7 mouse cellular contexts compared by ENCODE assay signal in genomic region chr15:95762661-95763303, GRCm38 (mm10). TPM values are rescaled to one million over a fixed set of nuclear protein-coding genes. Genes with fewer than 3 reads are reported as not detected.
DNase-seq lines count a peak whose midpoint lies in the region; ATAC-seq lines count a peak whose summit lies in the region.

No protein-coding gene starts in this region.

- 34% methylated on average over 12 of the region's 12 CpGs for WGBS in intestine, embryonic 16.5 days
- WGBS in limb, embryonic 10.5 days = 38% methylated on average over 12 of the region's 12 CpGs
- 37% methylated on average over 12 of the region's 12 CpGs for WGBS in midbrain, embryonic 15.5 days

- peak; percentile 82 for ATAC-seq in intestine, embryonic 16.5 days
- ATAC-seq in midbrain, embryonic 15.5 days (replicated peaks) = peak; percentile 76

- peak; percentile 43 for DNase-seq in T-cell, adult 2 months (ENCODE audit: low spot score)
- peak; percentile 60 for DNase-seq in cerebellum, adult 9-10 months
- DNase-seq in frontal cortex, postnatal 25 days (ENCODE audit: low spot score in 2 of 2) = peak; percentile 42 to 59
- peak; percentile 87 for DNase-seq in limb, embryonic 10.5 days (ENCODE audit: low spot score)
- peak; percentile 43 for DNase-seq in spleen, adult 12 weeks (ENCODE audit: low spot score)

- H3K4me3 ChIP-seq in intestine, embryonic 16.5 days (ENCODE audit: low read length) = no peak overlapping the region
- no peak overlapping the region for H3K4me3 ChIP-seq in limb, embryonic 10.5 days
- H3K4me3 ChIP-seq in midbrain, embryonic 15.5 days = no peak overlapping the region

- H3K27me3 ChIP-seq in intestine, embryonic 16.5 days (replicated peaks; ENCODE audit: control insufficient read depth, insufficient read depth, low read length) = no peaks in the 10 kb centered on the region
- no peaks in the 10 kb centered on the region for H3K27me3 ChIP-seq in limb, embryonic 10.5 days (ENCODE audit: low read depth, poor library complexity, severe bottlenecking)
- no peaks in the 10 kb centered on the region; the same call in 1 of the 2 replicates for H3K27me3 ChIP-seq in midbrain, embryonic 15.5 days (replicated peaks)

- H3K36me3 ChIP-seq in intestine, embryonic 16.5 days (ENCODE audit: control insufficient read depth, insufficient read depth, low read length) = no peaks in the 10 kb centered on the region
- no peaks in the 10 kb centered on the region for H3K36me3 ChIP-seq in limb, embryonic 10.5 days
- H3K36me3 ChIP-seq in midbrain, embryonic 15.5 days (replicated peaks) = no peaks in the 10 kb centered on the region

- H3K9ac ChIP-seq in intestine, embryonic 16.5 days (ENCODE audit: low read depth, low read length) = no peak overlapping the region
- H3K9ac ChIP-seq in midbrain, embryonic 15.5 days = no peak overlapping the region

- H3K9me3 ChIP-seq in intestine, embryonic 16.5 days (ENCODE audit: control insufficient read depth, low read length) = no peaks in the 10 kb centered on the region
- no peaks in the 10 kb centered on the region for H3K9me3 ChIP-seq in limb, embryonic 10.5 days (replicated peaks)
- H3K9me3 ChIP-seq in midbrain, embryonic 15.5 days = no peaks in the 10 kb centered on the region

- 0 out of 2 replicates have a peak, but pooled peaks cover under 1% of the 10 kb centered on the region for H3K4me1 ChIP-seq in intestine, embryonic 16.5 days (ENCODE audit: control insufficient read depth, insufficient read depth, low read length)
- H3K4me1 ChIP-seq in limb, embryonic 10.5 days = no peaks in the 10 kb centered on the region
- H3K4me1 ChIP-seq in midbrain, embryonic 15.5 days = no peaks in the 10 kb centered on the region

- no peak overlapping the region for H3K27ac ChIP-seq in intestine, embryonic 16.5 days (ENCODE audit: low read length)
- no peak overlapping the region for H3K27ac ChIP-seq in limb, embryonic 10.5 days
- no peak overlapping the region for H3K27ac ChIP-seq in midbrain, embryonic 15.5 days

- H3K4me2 ChIP-seq in intestine, embryonic 16.5 days (ENCODE audit: low read depth, low read length) = no peak overlapping the region
- H3K4me2 ChIP-seq in midbrain, embryonic 15.5 days = no peak overlapping the region

RNA-seq across cellular contexts. Expression of gene Ano6, which starts 27.9 kb away (rescaled TPM):
- 51.5 and 63.1 TPM in 2 replicates for polyA plus RNA-seq in intestine, embryonic 16.5 days (2015; fragmentation: Nextera tagmentation; extraction: Ambion mirVana)
- 33.5 and 44.6 TPM in 2 replicates for polyA plus RNA-seq in limb, embryonic 10.5 days (2016; fragmentation: Nextera tagmentation; extraction: Ambion mirVana)
- 26.8 and 29.7 TPM in 2 replicates for polyA plus RNA-seq in midbrain, embryonic 15.5 days (2015; fragmentation: Nextera tagmentation; extraction: Ambion mirVana)
